8 mouse cellular contexts compared by ENCODE assay signal in the genomic region with DNA sequence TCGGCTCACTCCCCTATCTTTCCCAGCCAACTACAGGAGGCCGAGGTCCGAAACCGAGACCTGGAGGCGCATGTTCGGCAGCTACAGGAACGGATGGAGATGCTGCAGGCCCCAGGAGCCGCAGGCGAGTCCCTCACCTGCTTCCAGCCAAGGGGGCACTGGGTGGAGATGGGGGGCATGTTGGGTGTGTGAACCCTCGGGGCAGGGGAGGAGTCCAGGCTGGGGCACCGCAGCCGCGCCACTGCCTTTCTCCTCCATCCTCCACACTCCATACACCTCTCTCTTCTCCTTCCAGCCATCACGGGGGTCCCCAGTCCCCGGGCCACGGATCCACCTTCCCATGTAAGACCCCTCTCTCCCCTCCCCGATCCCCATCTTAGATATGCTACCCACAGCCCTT. TPM values are rescaled to one million over a fixed set of nuclear protein-coding genes. Genes with fewer than 3 reads are reported as not detected.
DNase-seq lines count a peak whose midpoint lies in the region; ATAC-seq lines count a peak whose summit lies in the region.

No protein-coding gene starts in this region.

- 0 out of 2 replicates have a peak overlapping the region, but pooled peaks have one; percentile 99 for H3K27ac ChIP-seq in lung, embryonic 15.5 days
- H3K27ac ChIP-seq in forebrain, embryonic 14.5 days (ENCODE audit: low read depth, low read length) = no peak overlapping the region
- peak overlapping the region; percentile 39; the same call in 1 of the 2 replicates for H3K27ac ChIP-seq in midbrain, embryonic 13.5 days

- no peaks in the 10 kb centered on the region for H3K9me3 ChIP-seq in lung, embryonic 15.5 days
- no peaks in the 10 kb centered on the region for H3K9me3 ChIP-seq in forebrain, embryonic 14.5 days (replicated peaks; ENCODE audit: control insufficient read depth, low read length)
- H3K9me3 ChIP-seq in midbrain, embryonic 13.5 days = no peaks in the 10 kb centered on the region

- no peak for ATAC-seq in lung, embryonic 15.5 days (ENCODE audit: borderline replicate concordance, extremely low read depth, low FRiP score, low TSS enrichment)
- ATAC-seq in forebrain, embryonic 14.5 days = no peak
- no peak for ATAC-seq in midbrain, embryonic 13.5 days
- no peak for ATAC-seq in erythroid progenitor cell, adult 5-6 weeks (replicated peaks; ENCODE audit: low FRiP score, poor library complexity, severe bottlenecking)
- no peak for ATAC-seq in monocyte, adult 5-6 weeks (replicated peaks; ENCODE audit: insufficient number of reproducible peaks, low FRiP score, low TSS enrichment, poor library complexity, severe bottlenecking)

- peaks cover 34% of the 10 kb centered on the region for H3K36me3 ChIP-seq in lung, embryonic 15.5 days
- peaks cover 46% of the 10 kb centered on the region for H3K36me3 ChIP-seq in forebrain, embryonic 14.5 days (ENCODE audit: control insufficient read depth, insufficient read depth, low read length)
- H3K36me3 ChIP-seq in midbrain, embryonic 13.5 days = peaks cover 48% of the 10 kb centered on the region

- WGBS in lung, embryonic 15.5 days = 50% methylated on average over 17 of the region's 17 CpGs
- WGBS in forebrain, embryonic 14.5 days = 27% methylated on average over 16 of the region's 17 CpGs
- 23% methylated on average over 12 of the region's 17 CpGs for WGBS in midbrain, embryonic 13.5 days

- peak overlapping the region; percentile 39; the same call in 1 of the 2 replicates for H3K9ac ChIP-seq in lung, embryonic 15.5 days
- peak overlapping the region; percentile 40; the same call in 1 of the 2 replicates for H3K9ac ChIP-seq in forebrain, embryonic 14.5 days (ENCODE audit: low read length)
- H3K9ac ChIP-seq in midbrain, embryonic 13.5 days (replicated peaks) = peak overlapping the region; percentile 11; the same call in 1 of the 2 replicates

- H3K4me3 ChIP-seq in lung, embryonic 15.5 days = peak overlapping the region; percentile 86; the same call in 1 of the 2 replicates
- no peak overlapping the region for H3K4me3 ChIP-seq in forebrain, embryonic 14.5 days (ENCODE audit: low read depth, low read length)
- H3K4me3 ChIP-seq in midbrain, embryonic 13.5 days (replicated peaks) = 0 out of 2 replicates have a peak overlapping the region, but pooled peaks have one; percentile 63

- no peaks in the 10 kb centered on the region for H3K27me3 ChIP-seq in lung, embryonic 15.5 days
- H3K27me3 ChIP-seq in forebrain, embryonic 14.5 days (replicated peaks; ENCODE audit: control insufficient read depth, insufficient read depth, low read length) = no peaks in the 10 kb centered on the region
- peaks cover 38% of the 10 kb centered on the region for H3K27me3 ChIP-seq in midbrain, embryonic 13.5 days

- H3K4me2 ChIP-seq in lung, embryonic 15.5 days = peak overlapping the region; percentile 92
- H3K4me2 ChIP-seq in forebrain, embryonic 14.5 days (ENCODE audit: low read length) = peak overlapping the region; percentile 98; the same call in 1 of the 2 replicates
- H3K4me2 ChIP-seq in midbrain, embryonic 13.5 days (replicated peaks) = peak overlapping the region; percentile 98; the same call in 1 of the 2 replicates

- H3K4me1 ChIP-seq in lung, embryonic 15.5 days = peaks cover 34% of the 10 kb centered on the region
- H3K4me1 ChIP-seq in forebrain, embryonic 14.5 days (ENCODE audit: control insufficient read depth, insufficient read depth, low read length) = peaks cover 19% of the 10 kb centered on the region
- H3K4me1 ChIP-seq in midbrain, embryonic 13.5 days (replicated peaks) = peaks cover 51% of the 10 kb centered on the region

- DNase-seq in heart, adult 11 months = peak; percentile 94
- DNase-seq in heart, adult 8-10 months (ENCODE audit: low spot score) = no peak
- no peak for DNase-seq in lung, postnatal 10 days
- no peak for DNase-seq in forebrain, embryonic 14.5 days (ENCODE audit: low spot score)

RNA-seq across cellular contexts. Expression of gene Six5, which starts 2.5 kb away (rescaled TPM):
- total RNA-seq in heart, adult 8-10 months (2022) = 1 to 10 TPM; 5.8 to 9.9 (median 7.8) TPM
- polyA plus RNA-seq in lung, embryonic 15.5 days (2015; fragmentation: Nextera tagmentation; extraction: Ambion mirVana) = 9.5 and 9.7 TPM in 2 replicates
- polyA plus RNA-seq in forebrain, embryonic 14.5 days (2014; fragmentation: Nextera tagmentation; extraction: Ambion mirVana) = 2.4 and 3.5 TPM in 2 replicates
- 2.7 and 3.2 TPM in 2 replicates for polyA plus RNA-seq in midbrain, embryonic 13.5 days (2015; fragmentation: Nextera tagmentation; extraction: Ambion mirVana)
- total RNA-seq in erythroid progenitor cell, adult 5-6 weeks (2015; ENCODE audit: low replicate concordance) = not detected in 2 replicates
- total RNA-seq in erythroid progenitor cell, adult 5-6 weeks (2017; ENCODE audit: low replicate concordance) = 0.13 TPM in 1 of 2 replicates, not detected in the other
- total RNA-seq in monocyte, adult 5-6 weeks (2017) = not detected in 3 replicates

RNA-seq across cellular contexts. Expression of gene Dmpk, which starts 8.3 kb away (rescaled TPM):
- 100 to 1,000 TPM; 532 to 655 (median 581) TPM for total RNA-seq in heart, adult 8-10 months (2022)
- polyA plus RNA-seq in lung, embryonic 15.5 days (2015; fragmentation: Nextera tagmentation; extraction: Ambion mirVana) = 24.2 and 27.1 TPM in 2 replicates
- 4.4 and 7.8 TPM in 2 replicates for polyA plus RNA-seq in forebrain, embryonic 14.5 days (2014; fragmentation: Nextera tagmentation; extraction: Ambion mirVana)
- polyA plus RNA-seq in midbrain, embryonic 13.5 days (2015; fragmentation: Nextera tagmentation; extraction: Ambion mirVana) = 8.8 and 15.6 TPM in 2 replicates
- total RNA-seq in erythroid progenitor cell, adult 5-6 weeks (2015; ENCODE audit: low replicate concordance) = 15.9 and 18.4 TPM in 2 replicates
- total RNA-seq in erythroid progenitor cell, adult 5-6 weeks (2017; ENCODE audit: low replicate concordance) = 4.2 and 5.0 TPM in 2 replicates
- total RNA-seq in monocyte, adult 5-6 weeks (2017) = 0.97 to 1.5 TPM in 2 of 3 replicates, not detected in the other

RNA-seq across cellular contexts. Expression of gene Dmwd, which starts 15.9 kb away (rescaled TPM):
- 10 to 100 TPM; 49.9 to 57.5 (median 54.0) TPM for total RNA-seq in heart, adult 8-10 months (2022)
- 15.9 and 17.1 TPM in 2 replicates for polyA plus RNA-seq in lung, embryonic 15.5 days (2015; fragmentation: Nextera tagmentation; extraction: Ambion mirVana)
- polyA plus RNA-seq in forebrain, embryonic 14.5 days (2014; fragmentation: Nextera tagmentation; extraction: Ambion mirVana) = 28.0 and 29.1 TPM in 2 replicates
- 25.3 TPM in 2 replicates for polyA plus RNA-seq in midbrain, embryonic 13.5 days (2015; fragmentation: Nextera tagmentation; extraction: Ambion mirVana)
- 17.7 and 33.1 TPM in 2 replicates for total RNA-seq in erythroid progenitor cell, adult 5-6 weeks (2015; ENCODE audit: low replicate concordance)
- 13.1 and 19.4 TPM in 2 replicates for total RNA-seq in erythroid progenitor cell, adult 5-6 weeks (2017; ENCODE audit: low replicate concordance)
- total RNA-seq in monocyte, adult 5-6 weeks (2017) = 0.39 to 3.2 TPM (median 0.43 TPM) in 3 replicates

RNA-seq across cellular contexts. Expression of gene Gm4969, which starts 26.3 kb away (rescaled TPM):
- total RNA-seq in heart, adult 8-10 months (2022) = not detected
- 1.8 and 1.9 TPM in 2 replicates for polyA plus RNA-seq in lung, embryonic 15.5 days (2015; fragmentation: Nextera tagmentation; extraction: Ambion mirVana)
- polyA plus RNA-seq in forebrain, embryonic 14.5 days (2014; fragmentation: Nextera tagmentation; extraction: Ambion mirVana) = 2.2 and 3.3 TPM in 2 replicates
- 1.6 and 1.9 TPM in 2 replicates for polyA plus RNA-seq in midbrain, embryonic 13.5 days (2015; fragmentation: Nextera tagmentation; extraction: Ambion mirVana)
- not detected in 2 replicates for total RNA-seq in erythroid progenitor cell, adult 5-6 weeks (2015; ENCODE audit: low replicate concordance)
- not detected in 2 replicates for total RNA-seq in erythroid progenitor cell, adult 5-6 weeks (2017; ENCODE audit: low replicate concordance)
- total RNA-seq in monocyte, adult 5-6 weeks (2017) = not detected in 3 replicates

RNA-seq across cellular contexts. Expression of gene Fbxo46, which starts 27.7 kb away (rescaled TPM):
- total RNA-seq in heart, adult 8-10 months (2022) = 1 to 10 TPM; 4.2 to 6.0 (median 5.3) TPM
- polyA plus RNA-seq in lung, embryonic 15.5 days (2015; fragmentation: Nextera tagmentation; extraction: Ambion mirVana) = 13.6 and 13.8 TPM in 2 replicates
- polyA plus RNA-seq in forebrain, embryonic 14.5 days (2014; fragmentation: Nextera tagmentation; extraction: Ambion mirVana) = 10.1 and 11.9 TPM in 2 replicates
- polyA plus RNA-seq in midbrain, embryonic 13.5 days (2015; fragmentation: Nextera tagmentation; extraction: Ambion mirVana) = 19.6 and 20.6 TPM in 2 replicates
- total RNA-seq in erythroid progenitor cell, adult 5-6 weeks (2015; ENCODE audit: low replicate concordance) = 4.7 and 5.0 TPM in 2 replicates
- total RNA-seq in erythroid progenitor cell, adult 5-6 weeks (2017; ENCODE audit: low replicate concordance) = 6.3 and 7.3 TPM in 2 replicates
- total RNA-seq in monocyte, adult 5-6 weeks (2017) = 6.7 to 11.5 TPM (median 7.1 TPM) in 3 replicates

Comparison
In these comparisons a context has a peak if more than half of its experiments do, and no peak if none do; other contexts are left out.
1. RNA of gene Dmpk, which starts 8.3 kb away (total RNA-seq): 532 to 655 TPM in heart, adult 8-10 months; 4.2 to 18.4 TPM in erythroid progenitor cell, adult 5-6 weeks and 0.97 to 1.5 TPM in monocyte, adult 5-6 weeks; every median in the first group is over 10 times any median in the second.
2. Peak in every context shown above with its lines, with median percentiles within 50 percentile points of each other: H3K4me2 ChIP-seq and H3K9ac ChIP-seq.